Mouse (Mus musculus): Measurements from ENCODE around the gene Coq10a. TPM values are rescaled to one million over a fixed set of nuclear protein-coding genes. Genes with fewer than 3 reads are reported as not detected.
A peak's percentile ranks its signal among the peaks of the same experiment; 100 is the strongest.

Gene Coq10a
- polyA plus RNA-seq, 1 experiment from 2014 or later, result 10.5 TPM

DNA sequence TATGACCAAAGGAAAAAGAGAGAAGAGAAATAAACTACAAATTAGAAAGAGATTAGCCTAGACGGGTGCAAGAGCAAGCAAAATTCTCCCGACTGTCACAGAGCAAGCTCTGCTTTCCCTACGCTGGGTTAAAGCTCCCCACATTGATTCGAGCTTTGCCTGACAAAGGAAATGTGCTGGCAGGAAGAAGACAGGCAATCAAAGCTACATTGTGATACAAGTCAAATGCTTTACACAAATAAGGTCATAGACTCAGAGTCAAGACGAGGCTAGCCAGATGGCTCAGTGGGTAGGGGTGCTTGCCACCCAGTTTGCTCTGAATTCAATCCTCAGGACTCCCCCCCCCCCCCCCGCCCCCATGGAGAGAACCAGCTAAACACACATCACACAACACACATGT, 1.2 kb upstream of the Coq10a start:
- ATAC-seq (replicated peaks; ENCODE audit: low FRiP score) (no peak), DNase-seq (ENCODE audit: low spot score) (no peak)
- 63% methylated on average over 6 of the region's 6 CpGs for WGBS
- Histone ChIP-seq H3K27me3 (replicated peaks; ENCODE audit: control insufficient read depth, insufficient read depth, low read length) (no peaks in the 10 kb centered on the region), H3K9ac (ENCODE audit: low read depth, low read length) (no peak overlapping the region), H3K27ac (ENCODE audit: low read depth, low read length) (no peak overlapping the region), H3K4me1 (replicated peaks; ENCODE audit: control insufficient read depth, insufficient read depth, low read length) (peaks cover 18% of the 10 kb centered on the region), H3K4me3 (ENCODE audit: low read depth, low read length) (no peak overlapping the region; the same call in 1 of the 2 replicates), H3K36me3 (ENCODE audit: control insufficient read depth, insufficient read depth, low read length) (no peaks in the 10 kb centered on the region), H3K4me2 (no peak overlapping the region; the same call in 1 of the 2 replicates), H3K9me3 (ENCODE audit: control insufficient read depth, low read length) (no peaks in the 10 kb centered on the region)

DNA sequence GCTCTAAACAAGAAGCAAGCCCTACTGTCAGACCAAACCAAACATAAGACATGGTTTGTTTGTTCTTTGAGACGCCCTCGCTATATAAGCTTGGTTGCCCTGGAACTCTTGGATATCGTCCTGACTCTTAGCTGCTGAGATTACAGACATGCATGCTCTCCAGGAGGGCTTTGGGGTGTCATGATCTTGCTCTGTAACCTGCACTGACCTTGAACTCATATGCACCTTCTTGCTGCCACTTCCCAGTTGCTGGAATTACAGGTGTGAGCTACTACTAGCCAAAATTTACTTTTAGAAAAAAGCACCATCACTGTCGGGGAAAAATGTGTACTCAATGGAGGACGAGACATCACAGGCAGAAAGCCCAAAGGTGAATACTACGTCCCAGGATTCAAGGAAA, 802 bp upstream of the Coq10a start:
- H3K27ac ChIP-seq (ENCODE audit: low read depth, low read length), result peak overlapping the region; percentile 67; the same call in 1 of the 2 replicates
- peak overlapping the region; percentile 70 for H3K4me3 ChIP-seq (ENCODE audit: low read depth, low read length)
- no peak for DNase-seq (ENCODE audit: low spot score)
- H3K9ac ChIP-seq (ENCODE audit: low read depth, low read length), result peak overlapping the region; percentile 67
- ATAC-seq (replicated peaks; ENCODE audit: low FRiP score), result no peak
- H3K4me1 ChIP-seq (replicated peaks; ENCODE audit: control insufficient read depth, insufficient read depth, low read length), result peaks cover 18% of the 10 kb centered on the region
- peak overlapping the region; percentile 97 for H3K4me2 ChIP-seq
- H3K36me3 ChIP-seq (ENCODE audit: control insufficient read depth, insufficient read depth, low read length), result no peaks in the 10 kb centered on the region
- WGBS, result 75% methylated on average over 6 of the region's 6 CpGs
- H3K27me3 ChIP-seq (replicated peaks; ENCODE audit: control insufficient read depth, insufficient read depth, low read length), result no peaks in the 10 kb centered on the region
- H3K9me3 ChIP-seq (ENCODE audit: control insufficient read depth, low read length), result no peaks in the 10 kb centered on the region

DNA sequence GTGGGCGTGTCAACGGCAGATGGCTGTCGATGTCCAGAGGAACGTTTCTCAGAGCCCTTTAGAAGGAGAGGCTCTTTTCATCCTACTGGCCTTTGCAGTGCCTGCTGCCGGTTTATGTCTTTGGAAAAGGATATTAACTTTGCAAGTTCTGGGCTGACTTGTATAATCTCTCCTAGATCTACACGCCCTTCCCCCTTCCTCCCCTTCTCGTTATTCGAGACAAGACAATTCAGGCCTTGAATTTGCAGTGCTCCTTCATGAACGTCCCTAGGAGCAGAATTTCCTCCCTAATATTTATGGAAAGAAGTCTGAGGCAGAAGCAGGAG, 384 bp upstream of the Coq10a start:
- DNase-seq (ENCODE audit: low spot score), result no peak
- H3K4me3 ChIP-seq (ENCODE audit: low read depth, low read length), result peak overlapping the region; percentile 70

DNA sequence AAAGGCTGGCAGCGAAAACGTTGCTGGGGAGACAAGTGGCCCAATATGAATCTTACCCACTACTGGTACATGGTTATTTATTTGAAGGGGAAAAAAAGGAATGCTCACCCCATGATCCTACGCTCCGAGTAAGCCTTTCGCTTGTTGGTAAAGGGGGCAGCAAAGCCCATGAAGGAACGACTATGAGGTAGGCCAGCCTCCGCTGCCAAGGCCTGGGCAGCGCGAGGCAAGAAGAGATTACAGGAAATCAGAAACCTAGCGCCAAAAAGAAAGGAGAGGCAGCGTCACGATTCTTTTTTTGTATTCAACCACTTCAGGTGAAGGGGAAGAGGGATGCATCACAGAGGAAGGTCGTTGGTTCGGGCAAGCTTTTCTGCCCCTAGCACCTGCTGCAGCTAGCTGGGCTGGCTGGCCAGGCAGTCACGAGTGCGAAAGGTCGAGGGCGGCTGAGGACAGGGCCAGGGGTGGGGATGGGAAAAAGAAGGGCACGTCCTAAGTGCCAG, 847 bp downstream of the Coq10a start:
- DNase-seq (ENCODE audit: low spot score) (no peak), ATAC-seq (replicated peaks; ENCODE audit: low FRiP score) (no peak; the same call in 1 of the 2 replicates)
- Histone ChIP-seq H3K4me3 (ENCODE audit: low read depth, low read length) (peak overlapping the region; percentile 70), H3K4me1 (replicated peaks; ENCODE audit: control insufficient read depth, insufficient read depth, low read length) (peaks cover 15% of the 10 kb centered on the region), H3K4me2 (peak overlapping the region; percentile 97), H3K9me3 (ENCODE audit: control insufficient read depth, low read length) (no peaks in the 10 kb centered on the region), H3K9ac (ENCODE audit: low read depth, low read length) (peak overlapping the region; percentile 67), H3K27me3 (replicated peaks; ENCODE audit: control insufficient read depth, insufficient read depth, low read length) (no peaks in the 10 kb centered on the region), H3K27ac (ENCODE audit: low read depth, low read length) (peak overlapping the region; percentile 67), H3K36me3 (ENCODE audit: control insufficient read depth, insufficient read depth, low read length) (peaks cover 8% of the 10 kb centered on the region)
- 26% methylated on average over 19 of the region's 19 CpGs for WGBS

More for the DNA sequence above, 384 bp upstream of the Coq10a start:
- H3K27ac ChIP-seq (ENCODE audit: low read depth, low read length), result peak overlapping the region; percentile 67
- no peaks in the 10 kb centered on the region for H3K9me3 ChIP-seq (ENCODE audit: control insufficient read depth, low read length)
- H3K4me1 ChIP-seq (replicated peaks; ENCODE audit: control insufficient read depth, insufficient read depth, low read length), result peaks cover 18% of the 10 kb centered on the region
- H3K27me3 ChIP-seq (replicated peaks; ENCODE audit: control insufficient read depth, insufficient read depth, low read length), result no peaks in the 10 kb centered on the region
- peak overlapping the region; percentile 97 for H3K4me2 ChIP-seq
- ATAC-seq (replicated peaks; ENCODE audit: low FRiP score), result no peak
- H3K9ac ChIP-seq (ENCODE audit: low read depth, low read length), result peak overlapping the region; percentile 67
- no peaks in the 10 kb centered on the region for H3K36me3 ChIP-seq (ENCODE audit: control insufficient read depth, insufficient read depth, low read length)
- 4% methylated on average over 9 of the region's 9 CpGs for WGBS

DNA sequence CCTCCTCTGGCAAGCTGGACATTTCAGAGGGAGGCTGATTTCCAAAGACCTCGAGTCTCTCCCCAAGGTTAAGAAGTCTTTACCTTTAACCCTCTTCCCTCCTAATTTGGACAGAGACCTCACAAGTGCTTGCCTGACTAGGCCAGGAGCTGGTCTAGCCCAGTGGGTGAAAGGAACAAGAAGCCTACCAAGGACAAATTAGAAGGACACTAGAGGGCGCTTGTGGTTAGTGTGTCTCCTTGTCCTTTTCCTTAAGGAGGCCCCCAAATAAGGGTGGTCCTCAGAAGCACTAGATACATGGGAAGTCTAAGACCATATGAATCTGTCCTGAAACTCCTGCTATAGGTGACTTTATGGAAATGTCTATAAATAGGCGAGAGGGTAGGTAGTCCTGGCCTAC, 6.2 kb downstream of the Coq10a start:
- 62% methylated on average over 3 of the region's 3 CpGs for WGBS
- no peak overlapping the region for H3K9ac ChIP-seq (ENCODE audit: low read depth, low read length)
- peaks cover 39% of the 10 kb centered on the region for H3K36me3 ChIP-seq (ENCODE audit: control insufficient read depth, insufficient read depth, low read length)
- no peak overlapping the region for H3K4me2 ChIP-seq
- no peak overlapping the region for H3K27ac ChIP-seq (ENCODE audit: low read depth, low read length)
- H3K4me3 ChIP-seq (ENCODE audit: low read depth, low read length), result no peak overlapping the region
- H3K27me3 ChIP-seq (replicated peaks; ENCODE audit: control insufficient read depth, insufficient read depth, low read length), result no peaks in the 10 kb centered on the region
- H3K9me3 ChIP-seq (ENCODE audit: control insufficient read depth, low read length), result no peaks in the 10 kb centered on the region
- no peak for DNase-seq (ENCODE audit: low spot score)
- no peak; the same call in 1 of the 2 replicates for ATAC-seq (replicated peaks; ENCODE audit: low FRiP score)
- H3K4me1 ChIP-seq (replicated peaks; ENCODE audit: control insufficient read depth, insufficient read depth, low read length), result peaks cover 2% of the 10 kb centered on the region; the same call in 1 of the 2 replicates

DNA sequence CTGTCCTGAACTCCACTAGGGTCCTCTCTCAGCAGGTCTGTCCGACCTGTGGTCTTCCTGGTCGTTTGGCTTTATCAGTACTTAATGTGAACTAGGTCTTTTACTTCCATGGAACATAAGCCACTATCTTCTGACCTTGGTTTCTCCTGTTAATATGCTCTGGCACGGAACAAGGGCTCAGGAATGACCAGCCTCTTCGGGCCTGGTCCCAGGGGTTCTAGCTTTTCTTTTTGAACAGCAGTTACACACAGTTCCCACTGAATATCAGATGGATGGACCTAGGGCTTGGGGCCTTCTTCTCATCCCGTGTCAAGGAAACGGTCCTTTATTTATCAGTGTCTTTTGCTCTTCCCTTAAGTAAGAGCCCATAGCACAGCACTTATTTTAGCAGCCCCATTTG, 7.0 kb downstream of the Coq10a start:
- Histone ChIP-seq H3K27ac (ENCODE audit: low read depth, low read length) (no peak overlapping the region), H3K9ac (ENCODE audit: low read depth, low read length) (no peak overlapping the region), H3K9me3 (ENCODE audit: control insufficient read depth, low read length) (no peaks in the 10 kb centered on the region), H3K27me3 (replicated peaks; ENCODE audit: control insufficient read depth, insufficient read depth, low read length) (no peaks in the 10 kb centered on the region), H3K4me1 (replicated peaks; ENCODE audit: control insufficient read depth, insufficient read depth, low read length) (no peaks in the 10 kb centered on the region), H3K4me3 (ENCODE audit: low read depth, low read length) (no peak overlapping the region), H3K4me2 (no peak overlapping the region), H3K36me3 (ENCODE audit: control insufficient read depth, insufficient read depth, low read length) (peaks cover 42% of the 10 kb centered on the region)
- ATAC-seq (replicated peaks; ENCODE audit: low FRiP score) (no peak), DNase-seq (ENCODE audit: low spot score) (no peak)
- WGBS, result 87% methylated on average over 6 of the region's 6 CpGs

DNA sequence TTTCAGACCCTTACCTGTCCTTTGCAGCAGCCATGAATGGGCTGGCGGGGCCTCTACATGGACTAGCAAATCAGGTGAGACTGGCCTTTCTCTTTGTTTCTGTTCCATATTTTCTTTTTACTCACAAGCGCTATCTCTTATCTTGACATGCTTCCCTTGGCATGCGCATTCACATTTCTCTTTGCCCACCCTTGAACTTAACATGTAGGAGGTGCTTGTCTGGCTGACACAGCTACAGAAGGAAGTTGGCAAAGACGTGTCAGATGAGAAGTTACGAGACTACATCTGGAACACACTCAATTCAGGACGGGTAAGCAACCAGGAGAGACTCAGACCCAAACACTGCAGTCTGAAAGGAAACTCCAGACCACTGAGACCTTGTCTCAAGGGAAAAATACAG, 9.6 kb downstream of the Coq10a start:
- Histone ChIP-seq H3K9me3 (ENCODE audit: control insufficient read depth, low read length) (no peaks in the 10 kb centered on the region), H3K4me1 (replicated peaks; ENCODE audit: control insufficient read depth, insufficient read depth, low read length) (no peaks in the 10 kb centered on the region), H3K36me3 (ENCODE audit: control insufficient read depth, insufficient read depth, low read length) (peaks cover 51% of the 10 kb centered on the region), H3K27ac (ENCODE audit: low read depth, low read length) (no peak overlapping the region), H3K9ac (ENCODE audit: low read depth, low read length) (no peak overlapping the region), H3K27me3 (replicated peaks; ENCODE audit: control insufficient read depth, insufficient read depth, low read length) (no peaks in the 10 kb centered on the region), H3K4me2 (no peak overlapping the region), H3K4me3 (ENCODE audit: low read depth, low read length) (no peak overlapping the region)
- 87% methylated on average over 6 of the region's 6 CpGs for WGBS
- ATAC-seq (replicated peaks; ENCODE audit: low FRiP score) (no peak), DNase-seq (ENCODE audit: low spot score) (no peak)

DNA sequence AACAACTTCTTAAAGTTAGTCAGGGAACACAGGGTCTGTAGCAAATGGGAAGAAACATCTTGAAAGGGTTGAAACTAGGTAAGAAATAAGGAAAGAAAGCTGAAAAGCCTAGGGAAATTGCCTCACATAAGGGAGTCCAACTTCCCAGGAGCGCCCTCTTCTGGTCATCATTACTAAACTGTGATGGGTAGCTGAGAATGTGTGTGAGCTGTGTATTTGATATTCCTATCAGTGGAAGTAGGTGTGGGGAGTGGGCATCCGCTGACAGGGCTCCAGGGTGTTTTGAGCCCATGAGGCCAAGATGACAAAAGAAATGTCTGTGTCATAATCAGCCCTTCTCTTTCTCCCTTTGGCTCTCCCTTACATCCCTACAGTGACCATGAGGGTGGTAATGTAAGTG, 10.0 kb downstream of the Coq10a start:
- peaks cover 55% of the 10 kb centered on the region for H3K36me3 ChIP-seq (ENCODE audit: control insufficient read depth, insufficient read depth, low read length)
- no peak for DNase-seq (ENCODE audit: low spot score)
- no peaks in the 10 kb centered on the region for H3K4me1 ChIP-seq (replicated peaks; ENCODE audit: control insufficient read depth, insufficient read depth, low read length)
- 54% methylated on average over 2 of the region's 2 CpGs for WGBS
- no peaks in the 10 kb centered on the region for H3K9me3 ChIP-seq (ENCODE audit: control insufficient read depth, low read length)
- no peak for ATAC-seq (replicated peaks; ENCODE audit: low FRiP score)
- H3K9ac ChIP-seq (ENCODE audit: low read depth, low read length), result no peak overlapping the region
- no peak overlapping the region for H3K27ac ChIP-seq (ENCODE audit: low read depth, low read length)
- H3K4me3 ChIP-seq (ENCODE audit: low read depth, low read length), result no peak overlapping the region
- H3K27me3 ChIP-seq (replicated peaks; ENCODE audit: control insufficient read depth, insufficient read depth, low read length), result no peaks in the 10 kb centered on the region
- H3K4me2 ChIP-seq, result no peak overlapping the region

DNA sequence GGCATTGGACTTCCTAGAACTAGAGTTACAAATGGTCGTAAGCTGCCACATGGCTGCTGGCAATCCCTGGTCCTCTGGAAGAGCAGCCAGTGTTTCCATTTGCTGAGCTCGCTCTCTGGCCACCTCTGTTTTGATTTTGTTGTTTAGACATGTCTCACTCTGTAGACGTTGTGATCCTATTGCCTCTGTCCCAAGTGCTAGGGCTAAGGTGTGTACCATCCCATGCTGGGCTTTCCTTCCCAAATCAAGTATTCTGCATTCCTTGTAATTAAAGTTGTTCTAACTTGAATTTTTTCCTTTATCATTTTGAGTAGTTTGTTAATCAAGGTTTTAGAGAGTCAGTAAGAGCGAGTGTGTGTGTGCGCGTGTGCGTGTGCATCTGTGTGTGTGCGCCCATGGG, 21.3 kb downstream of the Coq10a start:
- Histone ChIP-seq H3K27me3 (replicated peaks; ENCODE audit: control insufficient read depth, insufficient read depth, low read length) (no peaks in the 10 kb centered on the region), H3K9ac (ENCODE audit: low read depth, low read length) (no peak overlapping the region), H3K4me3 (ENCODE audit: low read depth, low read length) (no peak overlapping the region), H3K9me3 (ENCODE audit: control insufficient read depth, low read length) (no peaks in the 10 kb centered on the region), H3K27ac (ENCODE audit: low read depth, low read length) (no peak overlapping the region), H3K36me3 (ENCODE audit: control insufficient read depth, insufficient read depth, low read length) (peaks cover 23% of the 10 kb centered on the region), H3K4me1 (replicated peaks; ENCODE audit: control insufficient read depth, insufficient read depth, low read length) (peaks cover 17% of the 10 kb centered on the region), H3K4me2 (no peak overlapping the region)
- WGBS, result 89% methylated on average over 8 of the region's 8 CpGs
- no peak for DNase-seq (ENCODE audit: low spot score)
- no peak for ATAC-seq (replicated peaks; ENCODE audit: low FRiP score)
